Mouse (Mus musculus) gonadal fat pad, adult 2 months (tissue): ENCODE results near the gene Zfp651. TPM values are rescaled to one million over a fixed set of nuclear protein-coding genes. Genes with fewer than 3 reads are reported as not detected.

ENCODE experiments used
- DNase-seq: peaks from one replicate; pipeline ENCODE4 v3.0.0-alpha.2; 2012; ENCODE audit warnings: low read depth
- polyA plus RNA-seq: library from polyadenylated mRNA; depleted of rRNA; stranded (reverse); fragments of >200 nt; gene quantifications from 2 replicates; pipeline ENCODE4 v1.2.3, GENCODE M21; 2012; rRNA removed

Zfp651 gene
- 30.8 and 31.9 TPM in 2 replicates for polyA plus RNA-seq

DNA sequence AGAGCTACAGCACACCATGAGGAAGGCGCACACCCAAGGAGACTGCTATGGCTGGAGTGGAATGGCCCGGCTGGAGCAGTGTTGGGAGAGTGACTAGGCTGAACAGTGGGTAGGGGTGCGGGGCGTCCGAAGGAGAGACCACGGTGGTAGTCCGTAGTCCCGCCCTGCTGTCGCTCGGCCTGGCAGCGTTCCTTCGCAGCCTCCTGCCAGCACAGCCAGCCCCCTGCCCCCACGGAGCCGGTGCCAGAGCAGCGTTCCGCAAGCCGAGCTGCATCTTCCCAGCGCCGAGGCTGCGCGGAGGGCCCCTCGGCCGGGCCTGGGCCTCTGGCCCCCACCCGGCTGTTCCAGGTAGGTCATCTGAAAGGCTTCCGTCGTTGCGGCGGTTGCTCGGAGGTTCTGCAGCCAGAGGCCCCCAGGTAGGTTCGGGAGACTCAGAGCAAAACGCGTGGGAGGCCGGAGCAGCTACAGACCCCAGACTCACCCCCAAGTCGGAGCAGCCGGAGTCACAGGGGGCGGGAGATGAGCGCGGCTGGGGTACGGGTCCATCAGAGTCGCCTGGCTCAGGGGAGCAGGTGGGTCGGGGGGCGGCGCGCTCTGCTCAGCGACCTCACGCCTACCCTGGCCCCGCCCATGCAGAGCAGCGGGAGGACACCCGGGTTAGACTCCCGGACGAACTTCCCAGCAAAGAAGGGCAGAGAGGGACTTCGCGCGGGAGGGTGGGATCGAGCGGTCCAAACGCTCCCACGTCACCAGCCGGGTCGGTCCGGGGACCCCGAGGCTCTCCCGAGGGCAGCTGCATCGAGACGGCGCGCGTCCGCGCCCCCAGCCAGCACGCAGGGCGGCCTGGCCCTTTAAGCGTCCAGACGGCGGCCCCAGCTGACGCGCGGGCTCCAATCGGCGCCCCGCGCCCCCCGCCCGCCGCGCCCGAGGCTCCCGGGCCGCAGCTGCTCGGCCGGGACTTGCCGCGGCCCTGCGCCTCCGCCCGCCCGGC lies at the start of gene Zfp651:
Gene Zfp651 (plus strand): TSS at position 240 of the 991 bp plus-strand sequence.
- DNase-seq: no peak

DNA sequence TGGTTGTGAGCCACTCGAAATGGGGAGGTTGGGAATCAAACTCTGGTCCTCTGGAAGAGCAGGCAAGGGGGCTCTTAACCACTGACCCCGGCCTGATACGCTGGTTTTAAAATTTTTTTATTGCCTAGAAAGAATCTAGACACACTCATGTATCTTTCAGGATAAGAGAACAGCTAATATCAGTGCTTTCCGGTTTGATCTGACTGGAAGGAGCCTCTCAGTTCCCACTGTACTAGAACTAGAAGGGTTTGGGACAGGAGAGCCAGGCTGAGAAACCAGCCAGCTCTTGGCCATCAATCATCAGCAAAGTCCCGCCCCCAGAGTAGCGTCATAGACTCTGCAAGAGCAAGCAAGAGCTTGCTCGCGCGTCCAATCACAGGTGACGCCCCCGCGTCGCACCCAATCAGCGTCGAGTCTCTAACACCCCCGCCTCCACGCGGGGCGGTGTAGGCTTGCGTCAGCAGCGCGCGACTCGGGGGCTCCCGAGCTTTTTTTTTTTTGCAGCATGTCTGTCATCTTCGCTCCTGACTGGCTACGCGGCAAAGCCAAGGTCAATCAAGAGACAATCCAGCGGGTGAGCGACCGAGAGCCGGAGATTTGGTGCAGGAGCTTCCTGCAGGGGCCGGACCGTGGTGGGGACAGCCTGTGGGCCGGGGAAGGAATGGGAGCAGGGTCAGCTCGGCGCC lies 49.1 kb upstream of the Zfp651 start, which contains the start of gene Ss18l2:
Gene Ss18l2 (plus strand): TSS at position 432 of the 686 bp plus-strand sequence.
- DNase-seq: peak; percentile 91

GRCm38 (mm10) chr9:121710584-121710975 lies 48.5 kb upstream of the Zfp651 start:
- no peak for DNase-seq

DNA sequence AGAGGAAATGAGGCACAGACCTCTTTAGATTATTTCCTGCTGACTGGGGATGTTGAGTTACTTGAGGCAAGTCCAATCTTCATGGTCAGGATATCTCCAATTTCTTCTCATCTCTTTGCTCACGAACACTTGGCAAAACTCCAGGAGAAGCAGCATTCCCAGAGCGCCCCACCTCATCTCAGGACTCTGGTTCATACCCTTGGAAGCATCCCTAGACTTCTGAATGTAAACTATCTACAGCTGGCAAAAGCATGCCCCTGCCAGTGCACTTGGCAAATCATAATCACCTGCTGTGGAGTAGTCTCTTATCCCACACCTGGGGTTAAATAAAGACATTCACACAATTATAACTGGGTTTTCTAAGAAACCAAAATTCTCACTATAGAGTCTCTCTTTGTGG lies 42.1 kb upstream of the Zfp651 start:
- DNase-seq: no peak

- no peak for DNase-seq
These were observed 40.9 kb upstream of the Zfp651 start for GRCm38 (mm10) chr9:121718070-121718705.

GRCm38 (mm10) chr9:121718792-121719318 lies 40.3 kb upstream of the Zfp651 start, which contains the start of gene Nktr:
Gene Nktr (plus strand): TSS chr9:121719169.
- DNase-seq: peak; percentile 74

- DNase-seq: no peak
These were observed 39.5 kb upstream of the Zfp651 start for GRCm38 (mm10) chr9:121719347-121720331.

DNA sequence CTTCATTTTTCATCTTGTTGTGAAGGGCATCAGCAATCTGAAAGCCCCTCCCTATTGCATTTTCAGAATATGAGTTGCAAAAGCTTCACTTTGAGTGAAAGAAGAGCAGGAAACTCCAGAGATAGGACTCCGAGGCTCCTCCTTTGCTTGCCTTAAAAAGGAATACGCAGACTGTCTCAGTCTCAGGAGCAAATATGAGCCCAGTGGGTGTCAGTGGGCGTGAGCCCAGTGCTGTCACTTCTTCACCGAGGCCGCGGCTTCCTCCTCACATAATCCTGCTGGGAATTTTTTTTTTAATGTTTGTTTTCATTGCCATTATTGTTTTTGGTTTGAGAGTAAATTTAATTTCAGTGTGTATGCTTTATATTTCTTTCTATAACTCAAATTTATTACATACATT lies 18.6 kb upstream of the Zfp651 start:
- DNase-seq: no peak

GRCm38 (mm10) chr9:121741168-121741567 lies 18.0 kb upstream of the Zfp651 start:
- DNase-seq: no peak

GRCm38 (mm10) chr9:121744051-121744450 lies 15.1 kb upstream of the Zfp651 start:
- no peak for DNase-seq

DNA sequence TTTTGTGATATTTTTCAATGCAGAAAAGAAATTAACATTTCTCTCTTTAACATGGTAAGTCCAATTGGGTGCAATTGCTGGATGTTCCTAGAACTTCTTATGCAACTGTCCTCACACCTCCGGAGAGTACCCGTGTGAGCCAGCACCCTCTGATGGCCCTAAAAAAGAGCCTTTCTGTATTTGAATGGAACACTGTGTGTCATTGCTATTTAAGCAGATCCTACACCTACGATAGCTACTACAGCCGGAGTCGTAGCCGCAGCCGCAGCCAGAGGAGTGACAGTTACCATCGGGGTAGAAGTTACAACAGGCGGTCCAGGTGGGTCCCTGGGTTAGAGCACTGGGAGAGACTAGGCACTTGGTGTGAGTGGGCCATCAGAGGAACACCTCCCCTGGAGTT lies 6.4 kb upstream of the Zfp651 start:
- DNase-seq: no peak

DNA sequence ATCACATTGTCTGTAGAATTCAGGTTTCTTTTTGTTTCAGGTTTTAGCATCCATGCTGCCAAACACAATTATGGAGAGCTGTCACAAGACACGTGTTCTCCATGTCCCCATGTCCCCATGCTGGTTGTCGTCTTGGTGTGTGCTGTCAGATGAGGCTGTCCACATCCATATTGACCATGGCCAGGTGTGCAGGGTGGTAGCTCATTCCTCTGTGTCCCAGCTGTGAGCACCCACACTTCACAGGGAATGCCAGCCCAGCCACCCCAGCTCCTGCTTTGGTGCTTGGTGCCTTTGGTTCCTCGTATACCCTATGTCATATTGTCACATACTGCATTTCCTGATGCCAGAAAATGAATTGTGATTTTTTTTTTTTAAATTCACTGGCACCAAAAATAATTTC lies 4.5 kb upstream of the Zfp651 start:
- DNase-seq: no peak

- no peak for DNase-seq
These were observed 2.3 kb upstream of the Zfp651 start for GRCm38 (mm10) chr9:121756785-121757184.

DNA sequence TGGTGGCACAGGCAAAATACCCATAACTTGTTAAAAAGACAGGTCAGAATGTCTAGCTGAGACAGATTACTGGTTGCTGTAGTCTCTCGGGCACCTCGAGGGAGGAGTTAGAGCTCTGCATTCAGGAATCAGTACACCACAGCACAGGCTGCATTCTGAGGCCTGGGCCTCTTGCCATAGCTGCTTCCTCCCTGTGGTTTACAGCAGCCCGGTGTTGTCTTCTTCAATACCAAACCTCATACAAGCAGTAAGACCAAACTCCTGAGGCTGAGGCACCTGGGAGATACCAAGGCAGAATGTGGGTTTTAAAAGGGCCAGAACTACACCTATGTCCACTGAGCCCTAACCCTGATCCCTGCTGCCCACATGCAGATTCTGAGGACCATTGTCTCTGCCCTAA lies 1.7 kb upstream of the Zfp651 start:
- DNase-seq: no peak

- DNase-seq: no peak
These were observed 1.0 kb upstream of the Zfp651 start for GRCm38 (mm10) chr9:121757835-121758814.

GRCm38 (mm10) chr9:121760271-121761090 lies 1.4 kb downstream of the Zfp651 start:
- DNase-seq: no peak

DNA sequence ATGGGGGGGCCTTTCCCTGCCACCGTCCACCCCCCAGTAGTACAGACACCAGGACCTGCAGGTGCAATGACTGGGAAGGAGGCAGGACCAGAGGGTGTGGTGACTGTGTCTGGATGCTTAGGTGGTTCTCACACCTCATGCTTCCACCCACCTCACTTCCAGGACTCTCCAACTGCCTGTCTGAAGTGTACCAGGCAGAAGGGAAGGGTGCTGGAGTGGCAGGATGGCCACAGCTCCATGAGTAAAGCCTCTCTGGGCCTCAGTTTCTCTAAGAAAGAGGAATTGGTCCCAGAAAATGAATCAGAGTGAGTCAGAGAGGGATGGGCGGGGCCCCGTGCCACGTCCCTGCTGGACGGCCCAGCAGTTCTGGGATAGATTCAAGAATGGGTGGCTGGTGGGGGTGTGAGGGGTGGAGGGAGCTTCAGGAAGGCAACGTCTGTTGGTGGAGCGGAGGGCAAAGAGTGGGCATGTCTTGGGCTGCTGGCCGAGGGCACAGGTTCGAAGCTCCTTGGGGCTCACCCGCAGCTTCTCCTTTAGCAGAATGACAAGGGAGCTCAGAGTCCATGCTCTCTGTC lies 2.0 kb downstream of the Zfp651 start:
- DNase-seq: no peak

DNA sequence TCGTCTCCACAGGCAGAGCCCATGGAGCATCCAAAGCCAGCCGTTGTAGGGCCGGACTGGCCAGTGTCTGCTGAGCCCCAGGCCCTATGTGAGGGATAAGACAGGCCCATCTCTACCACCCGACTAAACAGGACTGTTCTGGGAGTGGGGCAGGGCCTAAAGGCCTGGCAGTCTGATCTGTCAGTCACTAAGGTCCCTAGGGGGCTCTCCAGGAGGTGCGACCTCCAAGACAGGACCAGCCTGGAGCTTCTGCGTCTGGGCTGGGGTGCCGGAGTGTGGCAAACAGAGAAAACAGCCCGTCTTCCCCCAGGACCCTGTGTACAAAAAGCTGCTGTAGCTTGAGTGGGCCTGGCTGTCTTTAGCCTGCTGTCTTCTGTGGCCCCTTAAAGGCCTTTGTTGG lies 2.7 kb downstream of the Zfp651 start:
- DNase-seq: no peak
